Mouse (Mus musculus) lung, postnatal 4 days (tissue): Measurements from ENCODE around the gene Slc25a48.

Experiments used
- DNase-seq, 2 experiments: peaks; one replicate each; pipeline ENCODE4 v3.0.0; 2021

Gene Slc25a48

GRCm38 (mm10) chr13:56516816-56517215, 78.7 kb downstream of the Slc25a48 start:
- no peak for DNase-seq

DNA sequence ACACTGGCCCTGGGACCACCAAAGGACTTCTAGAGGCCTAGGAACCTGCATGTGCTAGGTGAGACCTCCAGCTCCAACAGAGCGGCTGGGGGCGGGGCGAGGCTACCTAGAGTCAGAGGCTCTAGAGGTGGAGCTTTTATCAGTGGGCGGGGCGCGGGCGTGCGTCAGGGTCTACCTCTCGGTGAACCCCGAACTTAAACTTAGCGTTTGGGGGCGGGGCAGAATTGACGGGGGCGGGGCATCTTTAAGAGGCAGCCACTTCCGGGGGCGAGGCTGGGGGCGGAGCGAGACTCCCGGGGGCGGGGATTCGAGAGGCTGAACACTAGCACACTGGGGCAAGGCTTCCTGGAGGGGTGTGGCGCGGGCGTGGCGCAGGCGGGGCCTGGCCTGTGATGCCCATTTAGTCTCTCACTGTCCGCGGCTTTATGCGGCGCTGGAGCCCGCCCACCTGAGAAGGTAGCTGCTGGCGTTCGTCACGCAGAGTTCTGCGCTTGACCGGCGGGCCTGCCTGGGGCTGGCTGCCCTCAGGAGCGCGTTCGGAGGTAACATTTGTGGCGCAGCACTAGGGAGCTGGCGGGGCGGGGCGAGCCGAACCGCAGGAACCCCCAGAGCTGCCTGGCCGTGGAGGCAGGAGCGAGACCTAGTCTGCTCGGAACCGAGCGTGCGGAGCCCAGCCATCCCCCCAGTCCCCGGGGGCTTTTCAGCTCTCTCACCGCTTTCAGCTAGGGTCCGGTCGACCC, 84.1 kb downstream of the Slc25a48 start, which contains the start of gene Fbxl21:
Gene Fbxl21, plus strand, starts transcription at position 392 of the 740 bp plus-strand sequence.
- DNase-seq, result peak; percentile 95 to 96

GRCm38 (mm10) chr13:56522821-56523167, 84.6 kb downstream of the Slc25a48 start:
- no peak for DNase-seq
